Mouse (Mus musculus): ENCODE results near the gene Gale.

GRCm38 (mm10) chr4:135946278-135946658, 17.3 kb upstream of the Gale start, which contains the start of gene Hmgcl:
- TF ChIP-seq POLR2A (IDR thresholded peaks at IDR 0.05; ENCODE audit: borderline replicate concordance, insufficient read depth, low read length) (peak; percentile 95), CTCF (IDR thresholded peaks at IDR 0.05; ENCODE audit: borderline replicate concordance, insufficient read depth, low read depth, low read length) (no peak)

Data from cerebellum, adult 2 months (tissue).